Mouse (Mus musculus) kidney, adult 8-10 months (tissue): ENCODE results near the gene Akap6.

ENCODE experiments used
- DNase-seq, 2 experiments: peaks; one replicate each; pipeline ENCODE4 v3.0.0; 2022

The Akap6 gene

GRCm38 (mm10) chr12:52699146-52699545 is at the start of gene Akap6:
Akap6 (plus strand) TSS chr12:52699383.
- no peak for DNase-seq

GRCm38 (mm10) chr12:52662907-52663790 is 36.0 kb upstream of the Akap6 start:
- peak; percentile 23 to 55 for DNase-seq

GRCm38 (mm10) chr12:52664944-52665343 is 34.2 kb upstream of the Akap6 start:
- DNase-seq = no peak

GRCm38 (mm10) chr12:52671436-52671835 is 27.7 kb upstream of the Akap6 start:
- no peak for DNase-seq

- DNase-seq = no peak
These were observed 27.2 kb upstream of the Akap6 start for GRCm38 (mm10) chr12:52671943-52672342.

- DNase-seq = no peak
These were observed 25.7 kb upstream of the Akap6 start for GRCm38 (mm10) chr12:52673361-52673960.

GRCm38 (mm10) chr12:52675010-52675409 is 24.2 kb upstream of the Akap6 start:
- no peak for DNase-seq

- no peak for DNase-seq
These were observed 11.8 kb upstream of the Akap6 start for GRCm38 (mm10) chr12:52687355-52687754.

- DNase-seq = no peak
These were observed 10.5 kb upstream of the Akap6 start for GRCm38 (mm10) chr12:52688712-52689111.

GRCm38 (mm10) chr12:52691552-52691951 is 7.6 kb upstream of the Akap6 start:
- DNase-seq = no peak

- DNase-seq = peak; percentile 15 to 26
These were observed 6.8 kb upstream of the Akap6 start for GRCm38 (mm10) chr12:52692290-52692974.

GRCm38 (mm10) chr12:52697407-52698109 is 1.6 kb upstream of the Akap6 start:
- DNase-seq = no peak

GRCm38 (mm10) chr12:52698276-52698930 is 780 bp upstream of the Akap6 start:
- no peak for DNase-seq

- no peak for DNase-seq
These were observed 946 bp downstream of the Akap6 start for GRCm38 (mm10) chr12:52699961-52700696.

- no peak for DNase-seq
These were observed 1.6 kb downstream of the Akap6 start for GRCm38 (mm10) chr12:52700697-52701191.

- DNase-seq = no peak
These were observed 2.0 kb downstream of the Akap6 start for GRCm38 (mm10) chr12:52701201-52701641.

- DNase-seq = no peak
These were observed 3.3 kb downstream of the Akap6 start for GRCm38 (mm10) chr12:52702368-52702967.

- no peak for DNase-seq
These were observed 4.9 kb downstream of the Akap6 start for GRCm38 (mm10) chr12:52704081-52704480.

GRCm38 (mm10) chr12:52704810-52705209 is 5.6 kb downstream of the Akap6 start:
- no peak for DNase-seq

GRCm38 (mm10) chr12:52711382-52711781 is 12.2 kb downstream of the Akap6 start:
- no peak for DNase-seq
